Mouse (Mus musculus) limb, embryonic 15.5 days (tissue): ENCODE results near the gene Nhlrc2. TPM values are rescaled to one million over a fixed set of nuclear protein-coding genes. Genes with fewer than 3 reads are reported as not detected.

Experiments
- ATAC-seq: fragments of 200-750 bp; cut with Nextera tagmentation; 2 replicates; pipeline ENCODE4 v1.8.0; 2017; ENCODE audit warnings: low read depth, moderate TSS enrichment; ENCODE audit not compliant: insufficient number of reproducible peaks, low FRiP score, low TSS enrichment
- H3K27ac ChIP-seq: fragments of 300-500 bp; sonication (generic); 2 replicates; pipeline ENCODE4 v1.5.1; 2015; ENCODE audit warnings: moderate library complexity, mild to moderate bottlenecking, inconsistent platforms
- H3K27me3 ChIP-seq: fragments of 300-500 bp; sonication (generic); 2 replicates; pipeline ENCODE4 v1.6.1; 2015; ENCODE audit warnings: inconsistent platforms
- H3K36me3 ChIP-seq: fragments of 300-500 bp; sonication (generic); 2 replicates; pipeline ENCODE4 v1.6.1; 2015; ENCODE audit warnings: inconsistent platforms
- H3K4me1 ChIP-seq: fragments of 300-500 bp; sonication (generic); 2 replicates; pipeline ENCODE4 v1.6.1; 2015; ENCODE audit warnings: inconsistent platforms
- H3K4me2 ChIP-seq: fragments of 300-500 bp; sonication (generic); 2 replicates; pipeline ENCODE4 v1.6.1; 2015; ENCODE audit warnings: mild to moderate bottlenecking, inconsistent platforms
- H3K4me3 ChIP-seq: fragments of 300-500 bp; sonication (generic); 2 replicates; pipeline ENCODE4 v1.5.1; 2015; ENCODE audit warnings: mild to moderate bottlenecking, inconsistent platforms
- H3K9ac ChIP-seq: fragments of 300-500 bp; sonication (generic); 2 replicates; pipeline ENCODE4 v1.6.1; 2015; ENCODE audit warnings: inconsistent platforms
- H3K9me3 ChIP-seq: fragments of 300-500 bp; sonication (generic); 2 replicates; pipeline ENCODE4 v1.6.1; 2016; ENCODE audit warnings: inconsistent platforms
- WGBS: fragments of 180-500 bp; shearing (Covaris S2); methylation state at CpG from one replicate; pipeline ENCODE4 v1.1.7; 2015; 5-methylcytosine and 5-hydroxymethylcytosine counted together
- polyA plus RNA-seq: library from polyadenylated mRNA; unstranded; fragments of >200 nt; fragmentation: Nextera tagmentation; extraction: Ambion mirVana; gene quantifications from 2 replicates; pipeline ENCODE4 v1.2.1, GENCODE M21; 2015

Gene Nhlrc2
- polyA plus RNA-seq, 1 experiment from 2014 or later, result 12.5 TPM

DNA sequence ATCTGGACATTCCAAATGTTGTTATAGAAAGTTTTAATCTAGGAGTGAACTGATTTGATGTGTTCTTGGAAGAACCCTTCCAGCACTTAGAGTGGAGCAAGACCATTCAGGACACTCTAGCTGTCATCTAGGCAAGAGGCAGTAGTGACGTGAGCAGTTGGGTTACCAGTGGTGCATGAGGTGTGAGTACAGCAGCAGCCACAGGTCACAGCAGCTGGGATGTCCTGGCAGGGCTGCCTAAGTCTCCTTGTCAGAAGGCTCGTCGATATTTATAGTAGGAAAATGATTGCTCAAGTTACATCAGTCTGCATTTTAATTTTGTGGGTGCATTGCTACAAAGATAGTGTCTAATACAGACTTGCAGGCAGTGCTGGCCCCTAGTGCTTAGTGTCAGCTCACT, 42.2 kb downstream of the Nhlrc2 start:
- H3K9ac ChIP-seq, result no peak overlapping the region

DNA sequence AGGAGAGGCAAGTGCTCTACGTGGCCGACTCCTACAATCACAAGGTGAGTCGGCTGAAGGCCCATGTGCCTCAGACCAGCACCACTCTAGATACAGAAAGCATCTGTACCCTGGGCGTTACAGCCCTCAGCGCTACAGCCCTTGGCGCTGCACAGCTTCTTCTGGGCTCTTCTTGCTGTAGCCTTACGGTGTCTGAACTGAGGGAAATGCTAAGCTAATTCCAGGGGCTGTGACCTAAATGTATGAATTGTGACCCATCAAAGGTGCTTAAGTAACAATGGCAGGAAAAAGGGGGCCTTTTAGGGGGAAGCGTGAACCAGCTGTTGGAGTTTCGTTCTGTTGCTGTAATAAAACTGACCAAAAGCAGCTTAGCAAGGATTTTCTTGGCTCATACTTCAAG, 44.4 kb downstream of the Nhlrc2 start:
- 81% methylated on average over 9 of the region's 9 CpGs for WGBS
- no peak overlapping the region for H3K4me2 ChIP-seq
- H3K4me1 ChIP-seq, result peaks cover 4% of the 10 kb centered on the region; the same call in 1 of the 2 replicates
- no peaks in the 10 kb centered on the region for H3K27me3 ChIP-seq
- no peak overlapping the region for H3K9ac ChIP-seq
- no peak overlapping the region for H3K4me3 ChIP-seq
- 0 out of 2 replicates have a peak overlapping the region, but pooled peaks have one; percentile 6 for H3K27ac ChIP-seq
- no peak for ATAC-seq
- H3K36me3 ChIP-seq, result peaks cover 80% of the 10 kb centered on the region
- no peaks in the 10 kb centered on the region for H3K9me3 ChIP-seq

More for the DNA sequence above, 42.2 kb downstream of the Nhlrc2 start:
- ATAC-seq, result no peak
- Histone ChIP-seq H3K9me3 (no peaks in the 10 kb centered on the region), H3K4me1 (peaks cover 4% of the 10 kb centered on the region; the same call in 1 of the 2 replicates), H3K36me3 (peaks cover 63% of the 10 kb centered on the region), H3K27me3 (no peaks in the 10 kb centered on the region), H3K27ac (no peak overlapping the region), H3K4me3 (no peak overlapping the region), H3K4me2 (no peak overlapping the region)
- 89% methylated on average over 3 of the region's 3 CpGs for WGBS

DNA sequence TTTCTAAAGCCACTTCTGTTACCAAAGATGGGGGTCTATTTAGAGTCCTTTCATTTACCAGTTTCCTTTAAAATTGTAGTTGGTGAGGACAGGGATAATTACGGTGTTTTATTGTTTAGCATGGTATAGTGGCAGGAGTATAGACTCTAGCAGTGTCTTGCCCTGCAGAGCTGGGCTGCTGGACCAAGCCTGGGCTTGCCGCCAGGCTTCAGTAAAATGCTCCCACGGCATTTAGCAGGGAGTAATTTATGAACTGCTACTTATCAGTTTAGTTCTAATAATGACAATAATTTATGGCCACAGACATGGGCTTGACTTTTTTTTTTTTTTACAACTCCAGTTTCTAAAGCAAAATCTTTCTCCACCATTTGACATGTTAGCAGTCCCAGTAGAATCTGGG, 51.9 kb downstream of the Nhlrc2 start:
- H3K36me3 ChIP-seq, result peaks cover 30% of the 10 kb centered on the region
- H3K27ac ChIP-seq, result no peak overlapping the region
- ATAC-seq, result no peak
- H3K9me3 ChIP-seq, result no peaks in the 10 kb centered on the region
- H3K4me1 ChIP-seq, result peaks cover 16% of the 10 kb centered on the region; the same call in 1 of the 2 replicates
- no peak overlapping the region for H3K4me2 ChIP-seq
- WGBS, result 23% methylated on average over 3 of the region's 3 CpGs
- H3K27me3 ChIP-seq, result no peaks in the 10 kb centered on the region
- H3K9ac ChIP-seq, result no peak overlapping the region
- H3K4me3 ChIP-seq, result no peak overlapping the region

- ATAC-seq, result no peak
- H3K4me3 ChIP-seq, result no peak overlapping the region
- H3K27me3 ChIP-seq, result no peaks in the 10 kb centered on the region
- no peak overlapping the region for H3K27ac ChIP-seq
- no peak overlapping the region for H3K4me2 ChIP-seq
- H3K4me1 ChIP-seq, result peaks cover 16% of the 10 kb centered on the region; the same call in 1 of the 2 replicates
- no peak overlapping the region for H3K9ac ChIP-seq
- H3K9me3 ChIP-seq, result no peaks in the 10 kb centered on the region
- H3K36me3 ChIP-seq, result peaks cover 22% of the 10 kb centered on the region
- WGBS, result 60% methylated on average over 7 of the region's 7 CpGs
These were observed 52.7 kb downstream of the Nhlrc2 start for GRCm38 (mm10) chr19:56600797-56601196.

DNA sequence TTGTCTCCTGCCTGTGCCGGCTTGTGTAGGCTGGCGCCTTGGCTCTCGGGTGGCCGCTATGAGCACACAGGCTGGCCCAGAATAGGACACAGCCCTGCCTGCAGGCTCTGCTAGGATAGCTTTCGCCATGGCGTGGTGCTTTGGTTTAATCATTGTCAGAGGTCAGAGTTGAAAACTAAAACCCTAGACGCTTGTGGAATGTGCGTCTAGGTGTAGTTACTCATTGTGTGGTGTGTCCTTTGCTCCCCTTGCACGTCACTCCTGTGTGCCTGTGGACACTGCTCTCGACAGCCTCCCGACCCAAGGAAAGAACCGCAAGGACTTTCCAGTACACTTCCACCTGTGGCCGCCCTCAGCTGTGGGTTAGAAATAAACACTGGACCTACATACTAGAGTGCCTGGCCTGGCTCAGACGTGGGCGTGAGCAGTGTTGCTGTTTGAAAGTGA, 53.9 kb downstream of the Nhlrc2 start:
- ATAC-seq, result 0 out of 2 replicates have a peak, but pooled peaks have one; percentile 36
- no peak overlapping the region for H3K9ac ChIP-seq

DNA sequence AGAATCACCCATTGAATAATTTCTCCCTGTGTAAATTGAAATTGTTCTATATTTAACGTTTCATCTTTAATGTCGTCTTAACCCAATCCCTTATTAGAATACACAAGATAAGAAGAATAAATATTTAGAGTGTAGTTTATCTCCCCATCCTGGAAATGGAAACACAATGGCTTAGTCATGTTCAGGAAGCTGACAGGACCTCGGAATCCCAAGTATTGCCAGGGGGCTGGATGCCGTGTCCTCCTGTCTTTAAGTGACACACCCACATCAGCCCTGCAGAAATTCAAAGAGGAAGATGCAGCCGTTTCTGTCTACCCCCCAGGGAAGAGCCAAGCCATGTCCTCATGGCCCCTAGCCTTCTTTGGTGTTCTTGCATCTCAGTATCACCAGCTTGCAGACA, 60.9 kb downstream of the Nhlrc2 start:
- Histone ChIP-seq H3K27me3 (no peaks in the 10 kb centered on the region), H3K36me3 (no peaks in the 10 kb centered on the region), H3K9ac (no peak overlapping the region), H3K4me3 (no peak overlapping the region), H3K9me3 (no peaks in the 10 kb centered on the region), H3K4me2 (no peak overlapping the region), H3K27ac (no peak overlapping the region), H3K4me1 (no peaks in the 10 kb centered on the region)
- ATAC-seq, result no peak
- 68% methylated on average over 5 of the region's 5 CpGs for WGBS

More for the DNA sequence above, 53.9 kb downstream of the Nhlrc2 start:
- peaks cover 16% of the 10 kb centered on the region; the same call in 1 of the 2 replicates for H3K4me1 ChIP-seq
- no peak overlapping the region for H3K4me3 ChIP-seq
- no peaks in the 10 kb centered on the region for H3K27me3 ChIP-seq
- no peak overlapping the region for H3K4me2 ChIP-seq
- H3K9me3 ChIP-seq, result no peaks in the 10 kb centered on the region
- H3K27ac ChIP-seq, result no peak overlapping the region
- H3K36me3 ChIP-seq, result peaks cover 13% of the 10 kb centered on the region
- 53% methylated on average over 15 of the region's 15 CpGs for WGBS

DNA sequence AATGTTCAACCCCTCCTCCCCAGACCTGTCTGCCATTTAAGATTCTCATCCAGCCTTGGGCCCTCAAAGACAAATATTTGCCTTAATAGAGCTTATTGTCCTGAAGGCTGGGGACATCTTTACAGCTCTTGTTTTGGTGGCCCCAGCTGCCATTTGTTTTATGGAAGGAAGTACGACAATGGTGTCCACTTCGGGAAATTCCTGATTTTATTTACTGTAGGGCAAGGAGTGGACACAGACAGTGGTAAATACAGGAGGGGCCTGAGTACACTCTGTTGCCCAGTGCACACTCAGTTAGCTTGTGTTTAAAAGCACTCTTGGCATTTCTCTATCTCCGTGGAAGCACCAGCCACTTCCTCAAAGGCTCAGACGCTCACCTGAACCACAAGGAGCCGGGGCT, 66.1 kb downstream of the Nhlrc2 start:
- H3K9ac ChIP-seq, result no peak overlapping the region
- H3K36me3 ChIP-seq, result no peaks in the 10 kb centered on the region
- no peaks in the 10 kb centered on the region for H3K9me3 ChIP-seq
- no peaks in the 10 kb centered on the region for H3K4me1 ChIP-seq
- no peak overlapping the region for H3K4me3 ChIP-seq
- no peak overlapping the region for H3K4me2 ChIP-seq
- no peaks in the 10 kb centered on the region for H3K27me3 ChIP-seq
- ATAC-seq, result no peak
- no peak overlapping the region for H3K27ac ChIP-seq
- WGBS, result 82% methylated on average over 5 of the region's 5 CpGs

DNA sequence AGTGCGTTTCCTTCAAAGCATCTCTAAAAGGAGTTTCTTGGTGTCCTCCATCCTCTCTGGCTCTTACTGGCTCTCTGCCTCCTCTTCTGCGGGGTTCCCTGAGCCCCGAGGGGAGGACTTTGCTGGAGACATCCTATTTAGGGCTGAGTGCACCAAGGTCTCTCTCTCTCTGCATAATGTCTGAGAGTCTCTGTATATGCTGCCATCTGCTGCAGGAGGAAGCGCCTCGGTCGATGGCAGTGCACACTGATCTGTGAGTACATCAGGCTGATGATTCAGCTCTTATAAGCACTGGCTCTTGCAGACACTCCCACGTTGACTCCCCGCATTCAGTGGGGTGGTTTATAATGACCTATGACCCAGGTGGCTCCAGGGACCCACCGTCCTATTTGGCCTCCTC, 70.8 kb downstream of the Nhlrc2 start:
- H3K27me3 ChIP-seq, result no peaks in the 10 kb centered on the region
- H3K27ac ChIP-seq, result no peak overlapping the region
- no peak overlapping the region for H3K4me3 ChIP-seq
- no peaks in the 10 kb centered on the region for H3K9me3 ChIP-seq
- peaks cover 2% of the 10 kb centered on the region; the same call in 1 of the 2 replicates for H3K4me1 ChIP-seq
- H3K4me2 ChIP-seq, result no peak overlapping the region
- no peak for ATAC-seq
- H3K36me3 ChIP-seq, result no peaks in the 10 kb centered on the region
- H3K9ac ChIP-seq, result no peak overlapping the region
- WGBS, result 63% methylated on average over 9 of the region's 9 CpGs

- Histone ChIP-seq H3K27ac (no peak overlapping the region), H3K4me2 (no peak overlapping the region), H3K27me3 (no peaks in the 10 kb centered on the region), H3K9ac (no peak overlapping the region), H3K36me3 (no peaks in the 10 kb centered on the region), H3K4me3 (no peak overlapping the region), H3K4me1 (peaks cover 2% of the 10 kb centered on the region; the same call in 1 of the 2 replicates), H3K9me3 (no peaks in the 10 kb centered on the region)
- no peak for ATAC-seq
- 57% methylated on average over 4 of the region's 4 CpGs for WGBS
These were observed 71.5 kb downstream of the Nhlrc2 start for GRCm38 (mm10) chr19:56619546-56619945.

GRCm38 (mm10) chr19:56621876-56622275, 73.8 kb downstream of the Nhlrc2 start:
- Histone ChIP-seq H3K4me2 (no peak overlapping the region), H3K9ac (no peak overlapping the region), H3K4me1 (peaks cover 2% of the 10 kb centered on the region; the same call in 1 of the 2 replicates), H3K9me3 (no peaks in the 10 kb centered on the region), H3K27ac (no peak overlapping the region), H3K27me3 (no peaks in the 10 kb centered on the region), H3K4me3 (no peak overlapping the region), H3K36me3 (no peaks in the 10 kb centered on the region)
- ATAC-seq, result no peak
- whole genome bisulfite sequencing, result 80% methylated on average over 7 of the region's 7 CpGs

- Histone ChIP-seq H3K4me1 (0 out of 2 replicates have a peak, but pooled peaks cover 6% of the 10 kb centered on the region), H3K36me3 (no peaks in the 10 kb centered on the region), H3K27me3 (no peaks in the 10 kb centered on the region), H3K9me3 (no peaks in the 10 kb centered on the region), H3K27ac (no peak overlapping the region), H3K9ac (no peak overlapping the region), H3K4me2 (no peak overlapping the region), H3K4me3 (no peak overlapping the region)
- no peak for ATAC-seq
- WGBS, result 84% methylated on average over 10 of the region's 10 CpGs
These were observed 79.9 kb downstream of the Nhlrc2 start for GRCm38 (mm10) chr19:56627881-56628472.

DNA sequence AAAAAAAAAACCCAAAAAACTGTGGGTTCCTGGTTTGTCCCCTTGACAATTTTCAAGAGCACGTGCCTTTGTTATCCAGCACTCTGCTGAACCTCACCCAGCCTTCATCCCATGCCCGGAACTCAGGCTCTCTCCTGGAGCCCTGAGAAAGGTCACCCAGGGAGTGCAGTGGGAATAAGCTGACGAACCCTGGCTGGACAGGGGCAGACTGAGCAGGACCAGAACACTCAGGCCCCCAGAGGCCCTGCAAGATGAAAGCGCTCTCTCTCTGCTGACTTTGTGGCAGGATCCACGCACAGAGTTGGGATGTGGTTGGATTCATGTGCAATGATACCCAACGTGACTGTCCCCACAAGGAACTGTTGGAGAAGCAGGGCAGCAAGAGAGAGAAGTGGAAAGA, 81.6 kb downstream of the Nhlrc2 start:
- no peak overlapping the region for H3K4me3 ChIP-seq
- no peak overlapping the region for H3K4me2 ChIP-seq
- 0 out of 2 replicates have a peak, but pooled peaks cover 6% of the 10 kb centered on the region for H3K4me1 ChIP-seq
- no peaks in the 10 kb centered on the region for H3K36me3 ChIP-seq
- no peak for ATAC-seq
- H3K9me3 ChIP-seq, result no peaks in the 10 kb centered on the region
- no peak overlapping the region for H3K27ac ChIP-seq
- no peaks in the 10 kb centered on the region for H3K27me3 ChIP-seq
- no peak overlapping the region for H3K9ac ChIP-seq
- 68% methylated on average over 6 of the region's 6 CpGs for WGBS
